Mouse (Mus musculus) c-Kit-positive CD71-negative TER-119-negative erythroid progenitor cells, embryonic 14.5 days (primary cell): Measurements from ENCODE around the gene Calhm2.

ENCODE experiments used
- DNase-seq: peaks from one replicate; pipeline ENCODE4 v3.0.0-alpha.2; 2013; ENCODE audit warnings: low read depth

The Calhm2 gene

GRCm38 (mm10) chr19:47137771-47138421 is at the start of gene Calhm2:
Gene Calhm2, minus strand, starts transcription at chr19:47138294.
- DNase-seq = no peak

DNA sequence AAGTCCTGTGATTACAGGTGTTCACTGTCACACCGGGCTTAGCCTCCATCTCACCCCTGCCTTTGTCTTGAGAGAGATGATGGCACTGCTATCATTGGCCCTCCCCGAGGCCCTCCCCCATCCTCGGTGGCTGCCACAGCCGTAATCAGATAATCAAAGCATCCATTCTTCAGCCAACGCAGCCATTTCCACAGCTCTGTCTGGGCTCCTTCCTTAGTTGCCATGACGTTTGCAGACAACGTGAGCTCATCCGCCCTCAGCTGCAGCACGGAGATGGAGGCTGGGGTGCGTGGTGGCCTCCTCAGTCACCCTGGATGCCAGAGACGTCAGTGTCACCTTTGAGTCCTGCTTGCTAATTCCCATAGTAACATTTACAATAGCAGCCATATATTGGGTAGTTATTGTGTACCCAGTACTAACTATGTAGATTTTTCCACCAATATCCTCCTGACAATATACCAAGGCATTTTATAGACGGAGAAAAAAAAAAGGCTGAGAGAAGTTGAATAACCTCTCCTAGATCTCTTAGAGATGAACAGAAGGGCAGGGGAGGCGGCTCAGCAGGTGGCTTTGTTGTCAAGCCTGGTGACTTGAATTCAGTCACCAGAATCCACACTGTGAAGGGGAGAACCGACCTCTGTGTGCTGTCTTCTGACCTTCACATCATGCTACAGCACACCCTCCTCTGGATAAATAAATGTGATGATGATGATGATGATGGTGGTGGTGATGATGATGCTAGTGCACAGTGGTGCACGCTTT is 48.6 kb upstream of the Calhm2 start:
- no peak for DNase-seq

DNA sequence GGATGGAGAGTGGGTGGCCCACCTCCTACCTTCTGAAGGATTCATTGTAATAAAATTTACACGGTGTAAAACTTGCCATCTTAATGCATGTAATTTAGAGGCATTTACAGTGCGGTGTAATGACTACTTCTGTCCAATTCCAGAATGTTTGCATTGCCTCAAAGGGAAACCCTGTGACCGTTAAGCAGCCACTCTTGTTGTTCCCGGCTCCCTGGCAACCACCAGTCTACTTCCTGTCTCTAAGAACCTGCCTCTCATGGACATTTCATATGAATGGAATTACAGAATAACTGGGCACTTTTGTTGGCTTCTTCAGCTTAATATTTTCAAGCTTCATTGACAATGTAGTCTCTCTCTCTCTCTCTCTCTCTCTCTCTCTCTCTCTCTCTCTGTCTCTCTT is 46.6 kb upstream of the Calhm2 start:
- no peak for DNase-seq

DNA sequence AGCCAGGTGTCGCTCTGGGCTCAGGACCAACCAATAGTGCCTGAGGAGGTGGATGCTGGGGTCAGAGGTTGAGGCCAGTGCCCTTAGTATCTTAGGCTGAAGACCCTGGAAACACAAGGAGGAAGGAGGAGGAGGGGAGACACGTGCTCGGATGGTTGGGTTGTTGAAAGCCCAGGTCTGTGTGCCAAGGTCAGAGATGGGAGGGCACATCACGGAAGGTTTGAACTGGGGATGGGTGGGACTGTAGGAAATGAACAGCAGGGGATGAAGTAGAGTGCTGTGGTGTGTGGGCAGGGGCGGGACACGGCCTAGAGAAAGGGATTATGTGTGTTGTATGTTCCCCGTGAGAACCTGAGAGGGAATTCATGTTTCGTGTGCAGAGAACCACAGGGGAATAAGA is 46.1 kb upstream of the Calhm2 start:
- DNase-seq = no peak

- DNase-seq = no peak
Observed at GRCm38 (mm10) chr19:47180011-47180410, 41.9 kb upstream of the Calhm2 start.

- DNase-seq = no peak
Observed at GRCm38 (mm10) chr19:47179272-47179809, 41.2 kb upstream of the Calhm2 start.

- DNase-seq = no peak
Observed at GRCm38 (mm10) chr19:47178431-47179271, 40.6 kb upstream of the Calhm2 start, which contains the start of gene Neurl1a. Gene Neurl1a, plus strand, starts transcription at chr19:47178820.

GRCm38 (mm10) chr19:47178001-47178400 is 39.9 kb upstream of the Calhm2 start:
- DNase-seq = no peak

DNA sequence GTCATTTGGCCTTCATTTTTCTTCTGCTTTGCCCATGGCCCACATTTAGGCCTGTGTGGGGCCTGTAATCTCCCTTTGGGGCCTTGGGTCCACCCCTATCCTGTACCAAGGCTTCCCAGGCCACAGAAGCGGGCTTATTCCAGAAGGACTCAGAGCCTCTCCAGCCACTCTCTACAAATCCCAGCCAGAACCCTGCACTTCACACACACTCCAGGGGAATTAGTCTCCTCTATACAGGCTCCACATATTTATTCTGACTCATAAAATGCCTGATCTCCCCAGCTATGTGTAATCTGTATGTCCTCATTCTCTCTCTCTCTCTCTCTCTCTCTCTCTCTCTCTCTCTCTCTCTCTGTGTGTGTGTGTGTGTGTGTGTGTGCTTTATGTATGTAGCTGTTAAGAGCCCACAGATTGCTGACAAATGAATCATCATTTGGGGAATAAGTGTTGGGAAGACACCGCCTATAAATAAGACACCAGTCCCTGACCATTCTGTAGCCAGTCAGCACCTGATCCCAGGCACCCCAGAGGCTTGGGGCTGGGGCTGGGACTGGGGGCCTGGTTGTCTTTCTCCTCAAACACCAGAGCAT is 38.9 kb upstream of the Calhm2 start:
- DNase-seq = no peak

GRCm38 (mm10) chr19:47175472-47175871 is 37.4 kb upstream of the Calhm2 start:
- DNase-seq = no peak

DNA sequence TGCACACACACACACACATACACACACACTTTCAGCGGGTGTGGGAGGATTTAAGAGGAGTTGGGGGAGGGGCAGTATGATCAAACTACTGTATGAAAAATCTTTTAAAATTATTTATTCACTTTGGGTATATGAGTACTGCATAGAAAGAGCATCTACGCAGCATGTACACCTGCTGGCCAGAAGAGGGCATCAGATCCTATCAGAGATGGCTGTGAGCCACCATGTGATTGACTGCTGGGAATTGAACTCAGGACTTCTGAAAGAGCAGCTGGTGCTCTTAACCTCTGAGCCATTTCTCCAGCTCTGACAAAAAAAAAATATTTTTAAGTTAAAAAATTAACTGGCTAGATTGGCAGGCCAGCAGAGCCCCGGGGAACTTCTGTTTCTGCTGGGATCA is 36.4 kb upstream of the Calhm2 start:
- no peak for DNase-seq

- DNase-seq = peak; percentile 74
Observed at GRCm38 (mm10) chr19:47168793-47169412, 30.8 kb upstream of the Calhm2 start.

- DNase-seq = peak; percentile 56
Observed at GRCm38 (mm10) chr19:47168223-47168622, 30.1 kb upstream of the Calhm2 start.

DNA sequence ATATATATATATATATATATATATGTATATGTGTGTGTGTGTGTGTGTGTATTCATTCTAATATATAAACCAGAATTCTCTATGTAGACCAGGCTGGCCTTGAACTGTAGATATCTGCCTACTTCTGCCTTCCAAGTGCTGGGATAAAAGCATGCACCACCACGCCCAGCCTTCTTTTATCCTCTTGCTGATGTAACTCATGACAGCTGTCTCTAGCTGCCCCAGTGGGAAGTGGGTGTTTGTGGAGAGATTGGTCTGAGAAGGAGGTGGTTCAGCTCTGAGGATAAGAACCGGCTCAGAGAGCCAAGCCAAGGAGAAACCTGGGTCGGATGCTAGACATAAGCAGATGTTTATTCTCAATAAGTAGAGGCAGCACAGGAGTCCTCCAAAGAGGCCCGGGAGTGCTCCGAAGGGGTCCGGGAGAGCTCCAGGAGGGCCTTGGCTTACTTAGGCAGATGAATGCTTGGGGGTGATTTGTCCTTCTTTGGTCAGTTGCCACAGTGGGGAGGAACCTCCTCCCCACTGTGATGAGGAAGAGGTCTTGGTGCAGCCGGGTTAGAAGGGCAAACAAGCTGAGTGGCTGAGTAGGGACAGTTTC is 29.6 kb upstream of the Calhm2 start:
- no peak for DNase-seq

DNA sequence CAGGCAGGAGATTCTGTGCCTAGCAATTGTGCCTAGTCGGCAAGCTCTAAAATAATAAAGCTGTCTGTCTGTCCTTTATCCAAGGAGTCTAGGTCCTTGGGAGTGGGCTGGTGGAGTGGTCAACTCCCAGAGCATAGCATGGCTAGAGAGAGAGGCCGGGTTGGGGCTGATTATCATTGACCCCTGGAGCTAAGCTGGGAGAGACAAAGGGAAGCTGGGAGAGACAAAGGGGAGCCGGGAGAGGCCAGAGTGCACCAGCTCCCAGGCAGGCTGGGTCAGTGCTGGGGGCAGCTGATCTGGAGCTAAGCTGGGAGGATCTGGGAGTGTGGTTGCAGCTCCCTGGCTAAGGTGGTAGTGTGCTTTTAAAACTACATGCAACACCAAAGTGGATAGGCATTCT is 28.7 kb upstream of the Calhm2 start:
- no peak for DNase-seq

- no peak for DNase-seq
Observed at GRCm38 (mm10) chr19:47163176-47163744, 25.2 kb upstream of the Calhm2 start.

- DNase-seq = no peak
Observed at GRCm38 (mm10) chr19:47161669-47162068, 23.6 kb upstream of the Calhm2 start.

- DNase-seq = no peak
Observed at GRCm38 (mm10) chr19:47157664-47158063, 19.6 kb upstream of the Calhm2 start, which contains the start of gene Calhm3. Gene Calhm3, minus strand, starts transcription at chr19:47157764.

DNA sequence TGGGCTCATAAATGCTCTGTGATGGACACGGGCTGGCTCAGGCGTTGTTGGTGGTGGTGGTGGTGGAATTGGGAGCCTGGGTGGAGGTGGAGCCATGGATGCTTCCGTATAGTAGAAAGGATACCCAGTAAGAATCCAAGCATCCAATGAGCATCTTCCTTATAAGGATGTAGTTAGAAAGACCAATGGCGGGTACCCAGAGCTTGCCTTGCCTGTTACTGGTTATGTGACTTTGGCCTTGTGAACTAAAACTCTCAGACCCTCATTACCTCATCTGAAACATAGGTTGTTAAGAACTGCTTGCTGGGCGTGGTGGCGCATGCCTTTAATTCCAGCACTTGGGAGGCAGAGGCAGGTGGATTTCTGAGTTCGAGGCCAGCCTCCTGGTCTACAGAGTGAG is 15.7 kb upstream of the Calhm2 start:
- DNase-seq = no peak

- DNase-seq = no peak
Observed at GRCm38 (mm10) chr19:47152062-47152369, 13.9 kb upstream of the Calhm2 start.
